Mouse (Mus musculus): ENCODE results near the gene Thrsp.

Thrsp gene

DNA sequence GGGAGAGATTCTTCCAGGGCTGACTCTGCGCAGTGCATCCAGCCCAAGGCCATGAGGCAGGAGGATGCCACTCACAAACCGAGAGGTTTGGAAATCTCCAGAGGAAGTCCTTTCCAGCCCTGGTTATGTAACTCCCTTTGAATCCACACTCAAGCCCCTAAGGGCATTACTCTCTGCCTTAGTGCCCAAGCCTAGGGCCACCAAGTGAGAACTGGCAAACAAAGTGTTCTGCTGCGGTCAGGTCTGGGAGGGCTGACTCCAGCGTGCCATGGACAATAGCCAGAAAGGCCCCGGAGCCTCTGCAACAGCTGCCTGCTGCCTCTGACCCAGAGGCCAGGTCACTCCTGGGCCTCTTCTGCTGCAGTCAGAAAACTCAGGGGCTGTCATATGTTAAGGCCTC is 1.2 kb upstream of the Thrsp start:
- no peak for DNase-seq (ENCODE audit: low read depth)

GRCm38 (mm10) chr7:97416473-97416872 is 1.1 kb downstream of the Thrsp start:
- DNase-seq (ENCODE audit: low read depth) = no peak

GRCm38 (mm10) chr7:97414915-97415687 is 2.4 kb downstream of the Thrsp start:
- no peak for DNase-seq (ENCODE audit: low read depth)

- DNase-seq (ENCODE audit: low read depth) = no peak
Observed at GRCm38 (mm10) chr7:97414426-97414825, 3.1 kb downstream of the Thrsp start.

DNA sequence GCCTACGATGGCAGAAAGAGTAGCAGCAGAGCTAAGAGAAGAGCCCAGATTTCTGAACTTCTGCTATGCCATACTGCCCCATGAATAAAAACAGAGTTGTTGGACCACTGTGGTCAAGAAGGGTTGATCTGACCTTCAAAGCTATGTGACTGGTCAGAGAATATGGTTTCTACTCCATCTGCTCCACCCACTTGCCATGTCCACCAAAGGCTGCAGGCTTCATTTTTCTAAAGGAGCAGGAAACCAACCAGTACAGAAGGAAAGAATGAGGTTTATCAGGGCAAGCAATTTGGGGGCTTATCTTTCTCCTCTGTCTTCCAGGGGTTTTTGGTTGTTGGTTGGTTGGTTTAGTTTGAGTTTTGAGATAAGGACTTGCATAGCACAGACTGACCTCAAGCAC is 3.5 kb downstream of the Thrsp start:
- DNase-seq (ENCODE audit: low read depth) = no peak

DNA sequence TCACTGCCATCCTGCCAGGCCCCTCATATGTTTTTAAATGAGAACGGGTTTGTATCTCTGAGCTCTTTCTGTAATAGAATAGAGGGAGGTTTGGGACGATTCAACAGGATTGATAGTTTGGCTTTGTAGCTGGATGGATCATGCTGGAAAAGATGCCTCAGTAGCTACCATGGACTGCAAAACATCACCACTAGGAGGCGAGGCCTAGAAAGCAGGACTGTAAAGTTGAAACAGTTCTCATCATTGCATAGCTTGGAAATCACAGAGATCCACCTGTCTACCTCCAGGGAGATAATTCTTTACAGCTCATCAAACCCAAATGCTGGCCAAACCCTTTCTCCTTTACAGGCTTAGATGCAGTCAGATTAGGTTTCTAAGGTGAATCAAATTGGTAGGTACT is 6.0 kb downstream of the Thrsp start:
- DNase-seq (ENCODE audit: low read depth) = peak; percentile 12

GRCm38 (mm10) chr7:97411106-97411505 is 6.4 kb downstream of the Thrsp start:
- no peak for DNase-seq (ENCODE audit: low read depth)

- no peak for DNase-seq (ENCODE audit: low read depth)
Observed at GRCm38 (mm10) chr7:97407145-97407544, 10.4 kb downstream of the Thrsp start.

DNA sequence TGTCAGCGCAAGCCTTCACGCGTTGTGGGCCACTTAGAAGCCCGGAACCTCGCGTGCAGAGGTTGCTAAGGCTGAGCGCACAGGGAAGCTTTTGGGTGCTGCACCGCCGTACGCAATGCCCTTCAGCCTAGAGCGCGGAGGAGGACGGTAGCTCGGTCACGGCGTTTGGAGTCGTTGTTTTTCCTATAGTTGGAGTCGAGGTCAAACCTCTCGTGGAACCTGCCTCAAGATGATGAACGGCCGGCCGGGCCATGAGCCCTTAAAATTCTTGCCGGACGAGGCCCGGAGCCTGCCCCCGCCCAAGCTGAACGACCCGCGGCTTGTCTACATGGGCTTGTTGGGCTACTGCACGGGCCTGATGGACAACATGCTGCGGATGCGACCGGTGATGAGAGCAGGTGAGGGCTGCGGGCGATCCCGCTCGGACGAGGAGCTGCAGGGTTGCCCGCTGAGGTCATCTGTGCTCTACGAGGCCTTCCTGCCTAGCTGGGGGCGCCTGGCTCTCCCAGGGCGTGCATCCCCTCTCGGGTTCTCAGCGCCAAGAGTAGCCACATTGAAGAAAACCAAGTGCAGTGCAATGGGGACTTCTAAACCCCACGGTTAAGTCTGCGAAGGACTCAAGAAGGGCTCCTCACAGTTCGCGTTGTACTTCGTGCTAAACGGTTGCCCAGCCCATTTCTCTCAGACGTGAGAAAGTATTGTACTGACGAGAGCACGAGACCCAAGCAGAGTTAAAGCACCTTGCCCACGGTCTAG is 17.4 kb downstream of the Thrsp start, which contains the start of gene Ndufc2:
Ndufc2 (plus strand) TSS at position 44 of the 756 bp plus-strand sequence.
- DNase-seq (ENCODE audit: low read depth) = peak; percentile 88

- peak; percentile 3 for DNase-seq (ENCODE audit: low read depth)
Observed at GRCm38 (mm10) chr7:97398943-97399342, 18.6 kb downstream of the Thrsp start.

DNA sequence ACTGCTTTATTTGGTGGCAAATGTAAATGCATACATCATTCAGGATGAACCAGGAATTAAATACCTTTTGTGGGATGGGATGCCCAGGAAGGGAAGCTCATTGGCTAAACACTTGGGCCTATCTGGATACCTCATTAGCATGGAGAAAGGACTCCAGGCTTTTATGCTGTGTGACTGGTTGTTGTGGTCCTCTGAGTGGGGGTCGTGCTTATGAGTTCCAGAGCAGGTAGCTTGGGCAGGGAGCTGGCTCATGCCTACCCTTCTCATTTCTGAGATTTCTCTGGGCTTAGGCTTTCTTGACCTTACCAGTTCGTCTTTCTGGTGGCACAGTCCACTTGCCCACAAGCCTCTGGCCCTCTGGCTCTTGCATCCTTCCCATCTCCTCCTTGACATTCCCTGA is 23.2 kb downstream of the Thrsp start:
- DNase-seq (ENCODE audit: low read depth) = no peak

GRCm38 (mm10) chr7:97392079-97392445 is 25.5 kb downstream of the Thrsp start:
- DNase-seq (ENCODE audit: low read depth) = no peak

GRCm38 (mm10) chr7:97391293-97392078 is 26.0 kb downstream of the Thrsp start:
- DNase-seq (ENCODE audit: low read depth) = no peak

DNA sequence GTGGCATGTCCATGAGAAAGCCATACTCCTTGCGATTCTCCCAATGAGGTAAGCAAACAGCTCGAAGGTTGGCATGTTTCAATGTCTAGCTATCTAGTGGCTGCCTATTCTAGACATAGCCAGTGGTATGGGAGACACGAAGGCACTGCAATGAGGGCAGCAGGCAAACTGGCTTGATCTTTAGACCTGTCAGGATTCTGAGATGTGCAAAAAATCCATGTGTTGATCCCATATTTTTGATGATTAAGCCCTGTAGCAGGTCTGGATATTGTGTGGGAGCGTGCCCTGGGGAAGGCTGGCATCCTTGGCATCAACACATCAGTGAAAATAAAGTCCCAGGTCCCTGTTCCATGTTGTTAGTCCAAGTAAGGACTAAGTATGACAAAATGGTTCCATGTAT is 29.0 kb downstream of the Thrsp start:
- no peak for DNase-seq (ENCODE audit: low read depth)

DNA sequence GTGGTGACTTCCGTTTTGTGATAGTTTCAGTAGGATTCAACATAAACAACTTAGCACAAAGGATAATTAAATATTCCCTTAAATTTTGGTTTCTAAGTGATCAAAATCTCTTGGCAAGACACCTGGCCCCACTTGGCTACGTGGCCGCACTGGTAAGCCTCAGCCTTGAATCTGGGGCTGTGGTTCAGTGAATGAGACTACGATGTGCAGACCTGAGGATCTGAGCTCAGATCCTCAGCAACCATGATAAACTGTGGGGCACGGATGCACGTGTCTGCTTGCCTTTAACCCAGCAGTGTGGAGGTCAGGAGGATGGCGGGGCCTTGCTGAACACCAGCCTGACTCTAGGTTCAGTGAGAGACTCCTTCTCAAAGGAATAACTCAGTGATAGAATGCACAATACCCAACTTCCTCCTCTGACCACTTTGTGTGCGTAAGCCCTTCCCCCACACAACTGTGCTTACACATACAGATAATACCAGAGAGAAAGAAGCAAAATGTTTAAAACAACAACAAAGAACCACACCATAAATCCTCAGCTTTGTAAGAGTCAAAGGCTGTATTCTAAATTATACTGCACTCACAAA is 29.9 kb downstream of the Thrsp start:
- no peak for DNase-seq (ENCODE audit: low read depth)

- no peak for DNase-seq (ENCODE audit: low read depth)
Observed at GRCm38 (mm10) chr7:97386806-97387370, 30.6 kb downstream of the Thrsp start.

GRCm38 (mm10) chr7:97386106-97386805 is 31.3 kb downstream of the Thrsp start:
- no peak for DNase-seq (ENCODE audit: low read depth)

- no peak for DNase-seq (ENCODE audit: low read depth)
Observed at GRCm38 (mm10) chr7:97383496-97384132, 33.9 kb downstream of the Thrsp start.

DNA sequence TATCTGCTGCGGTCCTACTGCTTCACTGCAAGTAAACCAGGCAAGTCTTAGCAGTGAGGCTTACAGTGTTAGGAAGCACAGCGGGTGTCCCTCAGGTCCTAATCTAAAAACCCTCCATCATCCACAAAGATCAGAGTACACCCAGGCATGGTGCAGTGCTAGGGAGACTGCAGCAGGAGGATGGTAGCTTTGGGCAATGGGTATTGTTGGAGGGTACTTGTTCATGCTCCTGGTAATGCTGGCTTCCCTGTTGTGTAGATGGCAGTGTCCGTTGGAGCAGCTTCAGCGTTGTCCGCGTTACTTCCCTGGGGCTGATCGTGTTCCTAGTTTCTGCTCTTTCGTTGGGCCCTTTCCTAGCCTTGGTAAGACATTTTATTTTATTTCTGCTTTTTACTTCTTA is 34.9 kb downstream of the Thrsp start:
- no peak for DNase-seq (ENCODE audit: low read depth)

GRCm38 (mm10) chr7:97380500-97381123 is 36.9 kb downstream of the Thrsp start:
- DNase-seq (ENCODE audit: low read depth) = no peak

Data from induced T-regulatory cell, adult 2 months (primary cell).